Mouse (Mus musculus): ENCODE data around the gene Arih1.

- TF ChIP-seq CTCF (IDR thresholded peaks at IDR 0.05; ENCODE audit: insufficient read depth, low read length) (no peak), POLR2A (IDR thresholded peaks at IDR 0.05; ENCODE audit: borderline replicate concordance, extremely low read depth, low read depth, low read length) (no peak)
These were observed 116.8 kb downstream of the Arih1 start for GRCm38 (mm10) chr9:59369646-59370045.
